10 mouse cellular contexts compared by ENCODE assay signal in genomic region chr19:57112231-57112815, GRCm38 (mm10).
DNase-seq lines count a peak whose midpoint lies in the region; ATAC-seq and TF ChIP-seq lines count a peak whose summit lies in the region.
"Had no signal": no experiment of that assay in that cellular context is flagged by ENCODE, and none has a peak within 500 bp of the region (broad histone marks: within the 10 kb centered on the region; RNA-seq: fewer than 3 reads in every experiment).

No protein-coding gene starts in this region.

- peak overlapping the region; percentile 56 for H3K27ac ChIP-seq in heart, postnatal 0 days (ENCODE audit: low read depth)
- H3K27ac ChIP-seq in lung, embryonic 16.5 days (ENCODE audit: low read length), result peak overlapping the region; percentile 71; the same call in 1 of the 2 replicates
- H3K27ac ChIP-seq in intestine, embryonic 16.5 days (ENCODE audit: low read length), result peak overlapping the region; percentile 60; the same call in 1 of the 2 replicates

- TF ChIP-seq EP300 in heart, postnatal 0 days (IDR thresholded peaks at IDR 0.05; ENCODE audit: low read depth), result no peak

- no peak overlapping the region for H3K4me3 ChIP-seq in heart, postnatal 0 days (ENCODE audit: low read depth, low read length)
- no peak overlapping the region for H3K4me3 ChIP-seq in lung, embryonic 16.5 days (ENCODE audit: low read length)
- no peak overlapping the region for H3K4me3 ChIP-seq in intestine, embryonic 16.5 days (ENCODE audit: low read length)

- no peaks in the 10 kb centered on the region for H3K9me3 ChIP-seq in heart, postnatal 0 days (replicated peaks; ENCODE audit: control insufficient read depth, low read length)
- H3K9me3 ChIP-seq in lung, embryonic 16.5 days (ENCODE audit: control insufficient read depth, low read length), result no peaks in the 10 kb centered on the region
- H3K9me3 ChIP-seq in intestine, embryonic 16.5 days (ENCODE audit: control insufficient read depth, low read length), result no peaks in the 10 kb centered on the region

- H3K9ac ChIP-seq in heart, postnatal 0 days (replicated peaks; ENCODE audit: low read depth, low read length), result no peak overlapping the region
- H3K9ac ChIP-seq in lung, embryonic 16.5 days (ENCODE audit: low read length), result no peak overlapping the region
- no peak overlapping the region for H3K9ac ChIP-seq in intestine, embryonic 16.5 days (ENCODE audit: low read depth, low read length)

- TF ChIP-seq CTCF in heart, postnatal 0 days (IDR thresholded peaks at IDR 0.05; ENCODE audit: low read depth), result no peak

- intact Hi-C loops in heart, postnatal 36 days (cut with DNase I), result no loop called here

- WGBS in heart, postnatal 0 days, result 61% methylated on average over 8 of the region's 8 CpGs
- 52% methylated on average over 8 of the region's 8 CpGs for WGBS in lung, embryonic 16.5 days
- 67% methylated on average over 8 of the region's 8 CpGs for WGBS in intestine, embryonic 16.5 days

- H3K27me3 ChIP-seq in heart, postnatal 0 days (ENCODE audit: control insufficient read depth, insufficient read depth, low read length), result no peaks in the 10 kb centered on the region
- H3K27me3 ChIP-seq in lung, embryonic 16.5 days (ENCODE audit: control insufficient read depth, insufficient read depth, low read depth, low read length), result no peaks in the 10 kb centered on the region
- H3K27me3 ChIP-seq in intestine, embryonic 16.5 days (replicated peaks; ENCODE audit: control insufficient read depth, insufficient read depth, low read length), result no peaks in the 10 kb centered on the region

- H3K4me1 ChIP-seq in heart, postnatal 0 days (ENCODE audit: control insufficient read depth, insufficient read depth), result peaks cover 13% of the 10 kb centered on the region
- H3K4me1 ChIP-seq in lung, embryonic 16.5 days (replicated peaks; ENCODE audit: control insufficient read depth, insufficient read depth, low read length), result peaks cover 24% of the 10 kb centered on the region
- H3K4me1 ChIP-seq in intestine, embryonic 16.5 days (ENCODE audit: control insufficient read depth, insufficient read depth, low read length), result peaks cover 32% of the 10 kb centered on the region

- H3K36me3 ChIP-seq in heart, postnatal 0 days (replicated peaks; ENCODE audit: control insufficient read depth, insufficient read depth, low read length), result peaks cover 42% of the 10 kb centered on the region
- H3K36me3 ChIP-seq in lung, embryonic 16.5 days (ENCODE audit: control insufficient read depth, insufficient read depth, low read length), result no peaks in the 10 kb centered on the region
- no peaks in the 10 kb centered on the region for H3K36me3 ChIP-seq in intestine, embryonic 16.5 days (ENCODE audit: control insufficient read depth, insufficient read depth, low read length)

- no peak overlapping the region for H3K4me2 ChIP-seq in heart, postnatal 0 days (ENCODE audit: low read depth, low read length)
- H3K4me2 ChIP-seq in lung, embryonic 16.5 days (ENCODE audit: low read depth, low read length), result no peak overlapping the region
- H3K4me2 ChIP-seq in intestine, embryonic 16.5 days (ENCODE audit: low read depth, low read length), result no peak overlapping the region

- no peak for ATAC-seq in heart, postnatal 0 days (ENCODE audit: insufficient read depth, low read depth)
- 0 out of 2 replicates have a peak, but pooled peaks have one; percentile 3 for ATAC-seq in lung, embryonic 16.5 days (ENCODE audit: low read depth)
- no peak; the same call in 1 of the 2 replicates for ATAC-seq in intestine, embryonic 16.5 days

- no peak for DNase-seq in heart, postnatal 0 days (ENCODE audit: low spot score)
- DNase-seq in heart, postnatal 36 days, result no peak
- DNase-seq in lung, postnatal 36 days, result no peak
- DNase-seq in cerebellum, adult 9-11 months, result peak; percentile 73
- DNase-seq in ovary, adult 18-20 months (ENCODE audit: low spot score), result no peak
- no peak for DNase-seq in right cerebral cortex, postnatal 4 days
- DNase-seq: kidney, adult 18-20 months; right cerebral cortex, postnatal 25 days had no signal
